Mouse (Mus musculus) fibroblast of lung, adult 2 months (primary cell): ENCODE measurements around the gene Esrrg.

Source experiments
- DNase-seq: peaks from one replicate; pipeline ENCODE4 v3.0.0-alpha.2; 2011; ENCODE audit warnings: low read depth

Esrrg gene

GRCm38 (mm10) chr1:187649871-187650270, 41.3 kb downstream of the Esrrg start:
- no peak for DNase-seq

- DNase-seq, result no peak
Measured at GRCm38 (mm10) chr1:187650786-187651687, 42.4 kb downstream of the Esrrg start.

GRCm38 (mm10) chr1:187651688-187652241, 43.2 kb downstream of the Esrrg start:
- DNase-seq, result no peak

- DNase-seq, result no peak
Measured at GRCm38 (mm10) chr1:187652445-187652844, 43.9 kb downstream of the Esrrg start.

GRCm38 (mm10) chr1:187653390-187653789, 44.8 kb downstream of the Esrrg start:
- DNase-seq, result no peak

- DNase-seq, result no peak
Measured at GRCm38 (mm10) chr1:187660963-187661362, 52.4 kb downstream of the Esrrg start.

GRCm38 (mm10) chr1:187662083-187662609, 53.6 kb downstream of the Esrrg start:
- DNase-seq, result no peak

GRCm38 (mm10) chr1:187663376-187663775, 54.8 kb downstream of the Esrrg start:
- DNase-seq, result no peak

GRCm38 (mm10) chr1:187664261-187664660, 55.7 kb downstream of the Esrrg start:
- DNase-seq, result no peak

- no peak for DNase-seq
Measured at GRCm38 (mm10) chr1:187665901-187666600, 57.5 kb downstream of the Esrrg start.

- DNase-seq, result no peak
Measured at GRCm38 (mm10) chr1:187669746-187670145, 61.2 kb downstream of the Esrrg start.

GRCm38 (mm10) chr1:187672446-187672845, 63.9 kb downstream of the Esrrg start:
- no peak for DNase-seq

- no peak for DNase-seq
Measured at GRCm38 (mm10) chr1:187674771-187675186, 66.2 kb downstream of the Esrrg start.

GRCm38 (mm10) chr1:187676626-187677025, 68.0 kb downstream of the Esrrg start:
- DNase-seq, result no peak

- no peak for DNase-seq
Measured at GRCm38 (mm10) chr1:187679246-187679645, 70.7 kb downstream of the Esrrg start.

GRCm38 (mm10) chr1:187684519-187684918, 75.9 kb downstream of the Esrrg start:
- DNase-seq, result no peak

GRCm38 (mm10) chr1:187691846-187692525, 83.4 kb downstream of the Esrrg start:
- DNase-seq, result no peak

- no peak for DNase-seq
Measured at GRCm38 (mm10) chr1:187694865-187695264, 86.3 kb downstream of the Esrrg start.

GRCm38 (mm10) chr1:187698201-187698600, 89.6 kb downstream of the Esrrg start:
- no peak for DNase-seq

- DNase-seq, result no peak
Measured at GRCm38 (mm10) chr1:187700963-187701362, 92.4 kb downstream of the Esrrg start.

- no peak for DNase-seq
Measured at GRCm38 (mm10) chr1:187704921-187705320, 96.3 kb downstream of the Esrrg start.

GRCm38 (mm10) chr1:187705348-187705747, 96.8 kb downstream of the Esrrg start:
- DNase-seq, result no peak
